Mouse (Mus musculus) A20 (cell line): ENCODE results near the gene Ehd4.
A peak's percentile ranks its signal among the peaks of the same experiment; 100 is the strongest.

Experiments used
- DNase-seq: peaks from one replicate; pipeline ENCODE4 v3.0.0-alpha.2; 2011; ENCODE audit warnings: low read depth, low spot score

The Ehd4 gene

GRCm38 (mm10) chr2:120111172-120111571 lies 43.2 kb downstream of the Ehd4 start:
- no peak for DNase-seq

DNA sequence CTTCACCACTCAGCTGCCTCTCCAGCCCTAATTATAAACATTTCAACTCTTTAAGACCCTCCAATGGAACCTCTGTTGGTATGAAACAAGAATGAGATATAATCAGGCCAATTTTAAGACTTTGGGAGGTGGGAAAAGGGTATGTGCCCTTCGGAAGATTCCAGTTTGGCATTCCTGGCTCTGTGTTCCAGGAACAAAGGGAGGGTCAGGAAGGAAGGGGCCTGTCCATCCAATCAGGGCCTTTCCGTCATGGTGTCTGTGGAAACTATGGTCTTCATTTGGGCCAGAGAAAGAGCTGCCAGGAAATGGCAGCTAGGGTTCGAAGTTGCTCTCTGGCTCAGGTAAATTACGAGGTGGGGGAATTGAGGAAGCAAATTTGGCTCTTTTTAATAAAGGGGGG lies 46.3 kb downstream of the Ehd4 start:
- no peak for DNase-seq

DNA sequence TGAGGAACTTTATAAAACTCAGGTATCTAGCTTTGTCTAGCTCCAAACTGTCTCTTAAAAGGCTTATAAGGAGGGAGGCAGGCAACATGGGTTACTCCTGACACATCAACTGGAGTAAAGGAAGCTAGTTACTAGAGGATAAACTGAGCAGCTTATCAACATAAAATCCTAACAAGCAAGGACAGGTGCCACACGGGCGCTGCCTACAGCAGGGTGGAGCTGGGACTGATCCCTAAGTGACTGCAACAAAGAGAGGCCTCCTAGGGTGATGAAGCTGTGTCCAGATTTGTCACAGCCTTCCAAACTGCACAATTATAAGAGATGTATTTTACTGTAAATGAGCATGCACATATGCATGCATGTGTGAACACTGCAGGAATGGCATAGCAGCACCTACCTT lies 47.0 kb downstream of the Ehd4 start:
- no peak for DNase-seq

- DNase-seq, result no peak
These were observed 47.9 kb downstream of the Ehd4 start for GRCm38 (mm10) chr2:120106397-120106973.

GRCm38 (mm10) chr2:120105861-120106260 lies 48.5 kb downstream of the Ehd4 start:
- no peak for DNase-seq

DNA sequence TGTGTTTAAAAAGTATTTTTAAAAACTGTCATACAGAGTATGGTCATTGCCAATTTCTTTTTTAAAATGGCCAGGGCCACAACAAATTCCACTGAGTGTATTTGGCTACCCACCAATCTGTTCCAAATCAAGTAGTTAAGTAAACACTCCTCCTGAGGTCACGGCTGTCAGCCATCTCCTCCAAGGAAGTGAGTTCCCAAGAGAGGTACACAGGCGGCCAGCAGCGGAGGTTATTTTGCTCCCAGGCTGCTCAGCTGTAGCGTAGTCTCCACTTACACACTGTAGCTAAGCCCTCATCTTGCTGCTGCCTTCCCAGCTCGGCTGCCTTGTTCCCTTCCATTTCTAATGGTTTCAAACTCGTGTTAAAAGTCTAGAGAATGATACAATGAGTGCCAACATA lies 51.5 kb downstream of the Ehd4 start:
- no peak for DNase-seq

DNA sequence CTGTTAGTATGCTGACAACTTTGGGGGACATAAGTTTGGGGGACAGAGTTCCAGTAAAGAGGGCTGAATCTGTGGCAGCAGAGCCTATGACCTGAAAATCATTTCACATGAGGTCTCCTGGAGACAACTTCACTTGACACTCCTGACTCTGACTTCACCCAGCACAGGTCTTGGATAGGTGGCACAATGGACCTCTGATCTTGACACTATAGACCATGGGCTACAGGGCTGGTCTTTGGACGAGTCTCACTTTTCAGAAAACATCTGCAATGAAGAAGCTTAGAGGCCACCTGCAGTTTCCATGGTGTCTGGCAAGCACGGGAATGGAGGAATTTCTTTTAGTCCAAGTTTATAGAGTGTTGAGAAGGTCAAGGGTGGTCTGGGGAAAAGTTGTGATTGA lies 52.0 kb downstream of the Ehd4 start:
- DNase-seq, result no peak

GRCm38 (mm10) chr2:120101961-120102360 lies 52.4 kb downstream of the Ehd4 start:
- no peak for DNase-seq

- no peak for DNase-seq
These were observed 54.5 kb downstream of the Ehd4 start for GRCm38 (mm10) chr2:120099886-120100285.

DNA sequence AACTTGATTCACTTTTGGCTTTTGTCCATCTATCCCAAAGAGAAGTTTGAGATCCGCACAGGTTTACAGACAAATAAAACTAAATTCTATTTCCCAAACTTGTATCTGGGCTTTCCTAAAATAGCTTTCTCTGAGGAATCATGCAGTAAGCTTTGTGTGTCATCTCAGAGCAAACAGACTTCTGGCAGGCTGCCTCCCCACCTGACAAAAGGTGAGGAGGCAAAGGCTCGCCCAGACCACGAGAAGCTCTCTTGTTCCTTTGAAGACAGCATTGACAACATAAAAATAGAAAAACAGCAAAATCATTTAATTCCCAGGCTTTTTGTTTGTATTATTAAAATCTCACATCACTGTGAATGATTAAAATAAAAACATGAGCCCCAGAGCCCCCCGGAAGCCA lies 55.1 kb downstream of the Ehd4 start:
- no peak for DNase-seq

DNA sequence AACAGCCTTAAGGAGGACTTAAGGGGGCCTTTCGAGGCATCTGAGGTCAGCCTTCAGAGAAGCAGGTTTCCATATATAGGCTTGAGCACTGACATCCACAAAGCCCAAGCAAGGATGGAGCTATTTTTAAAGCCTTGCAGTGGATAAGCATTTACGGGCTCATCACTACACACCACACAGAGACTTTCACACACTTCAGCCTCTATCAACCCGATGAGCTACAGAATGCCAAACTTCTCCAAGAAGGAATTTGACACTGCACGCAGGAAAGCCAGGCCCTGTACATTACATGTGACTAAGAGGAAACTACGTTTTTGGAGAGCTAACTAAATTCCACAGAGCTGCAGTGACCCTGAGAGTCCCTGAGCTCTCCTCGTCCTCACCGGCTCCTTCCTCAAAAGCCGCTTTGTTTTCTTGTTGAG lies 55.6 kb downstream of the Ehd4 start:
- no peak for DNase-seq

GRCm38 (mm10) chr2:120097868-120098267 lies 56.5 kb downstream of the Ehd4 start:
- DNase-seq, result no peak

- no peak for DNase-seq
These were observed 57.7 kb downstream of the Ehd4 start for GRCm38 (mm10) chr2:120096711-120097110.

DNA sequence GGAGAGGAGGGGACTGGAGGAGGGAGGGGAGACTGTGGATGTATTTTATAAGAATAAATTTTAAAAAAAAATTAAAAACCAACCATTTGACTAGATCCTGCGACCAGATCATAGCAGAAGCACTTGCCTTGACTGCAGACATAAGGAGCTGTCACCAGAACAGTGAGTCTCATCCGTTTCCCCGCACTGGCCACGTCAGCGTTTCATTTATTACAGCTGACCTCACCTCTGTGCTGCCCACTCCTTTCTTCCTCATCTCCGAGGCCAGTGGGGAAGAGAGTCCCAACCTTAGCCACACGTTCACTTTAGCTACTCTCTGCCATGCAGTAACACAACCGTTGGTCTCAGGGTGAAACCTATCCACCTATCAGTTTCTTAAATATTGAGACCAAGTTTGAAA lies 58.2 kb downstream of the Ehd4 start:
- DNase-seq, result no peak

DNA sequence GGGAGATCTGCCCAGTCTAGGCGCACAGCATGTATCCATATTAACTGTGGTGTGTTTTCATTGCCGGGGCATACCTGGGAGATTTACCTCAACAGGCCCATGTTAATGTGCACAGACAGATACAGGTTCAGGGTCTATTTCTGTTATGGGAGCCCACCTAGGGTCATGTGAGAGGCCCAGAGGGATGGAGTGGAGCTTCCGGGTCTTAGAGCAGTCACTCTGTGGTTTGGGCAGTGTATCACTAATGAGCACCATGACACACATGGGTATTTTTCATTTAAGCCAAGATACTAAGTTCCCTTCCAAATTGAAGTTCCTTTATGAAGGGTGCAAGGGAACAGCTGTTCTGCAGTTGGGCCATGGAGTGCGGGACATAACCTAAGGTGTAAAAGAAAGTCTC lies 59.2 kb downstream of the Ehd4 start:
- no peak for DNase-seq

DNA sequence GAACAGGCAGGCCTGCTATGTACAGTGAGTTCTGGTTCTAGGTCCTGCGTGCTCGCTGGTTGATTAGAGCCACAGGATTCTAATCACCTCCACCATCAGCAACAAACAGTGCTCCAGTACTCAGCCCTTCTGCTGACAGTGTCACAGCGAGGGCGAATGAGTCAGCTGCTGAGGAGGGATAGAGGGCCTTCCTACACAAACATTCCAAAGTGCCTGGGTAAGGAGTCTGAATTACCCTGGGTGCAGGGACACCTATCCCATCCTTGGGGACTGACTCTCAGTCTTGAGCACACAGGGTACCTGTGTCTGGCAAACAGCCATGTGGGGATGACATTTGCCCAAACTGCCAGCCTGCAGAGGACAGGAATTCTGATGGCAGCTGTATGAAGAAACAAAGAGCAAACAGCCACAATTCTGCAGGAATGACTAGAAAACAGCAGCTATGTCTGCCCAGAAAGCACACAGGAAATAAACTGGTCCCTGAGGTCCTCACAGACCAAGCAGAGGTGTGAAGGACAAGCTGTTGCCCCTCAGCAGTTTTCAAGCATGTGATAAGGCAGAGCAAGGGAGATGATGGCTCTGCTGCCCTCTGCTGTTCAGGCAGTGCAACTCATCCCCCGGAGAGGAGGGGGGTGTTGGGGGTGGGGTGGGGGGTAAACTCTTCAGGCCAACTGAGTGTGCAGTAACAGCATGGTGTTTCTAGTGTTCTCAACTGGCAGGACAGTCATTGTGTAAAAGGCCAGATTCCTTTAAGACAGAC lies 60.6 kb downstream of the Ehd4 start:
- peak; percentile 57 for DNase-seq

GRCm38 (mm10) chr2:120090979-120091378 lies 63.4 kb downstream of the Ehd4 start:
- DNase-seq, result no peak

GRCm38 (mm10) chr2:120087897-120088296 lies 66.5 kb downstream of the Ehd4 start:
- no peak for DNase-seq

DNA sequence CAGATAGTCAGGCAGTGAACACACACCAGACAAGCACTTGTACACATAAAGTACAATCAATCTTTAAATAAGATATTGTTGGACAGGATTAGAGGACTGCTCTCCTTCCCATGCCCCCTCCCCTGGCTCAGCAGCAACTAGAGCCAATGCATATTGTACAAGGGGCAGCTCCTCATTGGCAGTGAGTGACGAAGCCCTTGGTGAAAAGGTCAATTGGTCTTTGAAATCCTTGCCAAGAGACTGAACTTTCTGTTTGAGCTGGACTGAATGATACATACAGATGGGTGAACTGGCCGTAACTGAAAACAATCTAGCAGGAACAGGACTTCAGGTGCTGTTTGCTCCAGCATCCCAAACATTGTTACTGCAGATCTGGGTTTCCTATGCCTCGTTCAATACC lies 67.0 kb downstream of the Ehd4 start:
- DNase-seq, result no peak

GRCm38 (mm10) chr2:120086038-120086437 lies 68.4 kb downstream of the Ehd4 start:
- no peak for DNase-seq

DNA sequence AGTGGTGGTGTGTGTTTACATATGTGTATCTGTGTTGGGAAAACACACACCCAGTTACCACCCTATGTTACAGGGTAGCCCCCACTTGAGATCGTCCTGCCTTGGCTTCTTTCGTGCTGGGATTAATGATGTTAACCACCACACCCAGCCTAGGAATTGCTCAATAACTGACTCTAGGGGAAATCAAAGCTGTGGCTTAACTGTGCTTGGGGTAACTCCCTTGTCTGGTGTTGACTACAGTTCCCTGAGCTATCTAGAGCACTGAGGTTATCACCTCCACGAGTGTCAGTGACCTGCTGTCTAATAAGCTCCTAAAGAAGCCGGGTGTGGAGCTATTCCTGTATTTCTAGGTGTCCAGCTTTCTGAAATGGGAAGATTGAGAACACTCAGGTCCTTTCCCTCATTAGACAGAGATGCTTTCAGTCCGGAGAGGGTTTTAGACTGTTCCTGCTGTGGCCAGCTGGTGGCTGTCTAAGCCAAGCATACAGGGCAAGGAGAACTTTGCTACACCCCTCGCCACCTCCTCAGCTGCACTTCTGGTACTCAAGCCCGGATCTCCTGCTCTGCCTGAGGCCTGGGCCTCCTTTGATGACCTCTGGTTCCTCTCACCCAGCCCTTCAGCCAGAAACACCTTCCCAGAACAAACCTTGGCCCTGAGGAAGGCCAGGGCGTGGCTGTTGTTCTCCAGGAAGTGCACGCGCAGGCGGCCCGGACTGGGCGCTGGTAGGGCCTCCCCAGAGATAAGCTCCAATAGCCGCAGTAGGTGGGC lies 69.6 kb downstream of the Ehd4 start:
- peak; percentile 59 for DNase-seq

DNA sequence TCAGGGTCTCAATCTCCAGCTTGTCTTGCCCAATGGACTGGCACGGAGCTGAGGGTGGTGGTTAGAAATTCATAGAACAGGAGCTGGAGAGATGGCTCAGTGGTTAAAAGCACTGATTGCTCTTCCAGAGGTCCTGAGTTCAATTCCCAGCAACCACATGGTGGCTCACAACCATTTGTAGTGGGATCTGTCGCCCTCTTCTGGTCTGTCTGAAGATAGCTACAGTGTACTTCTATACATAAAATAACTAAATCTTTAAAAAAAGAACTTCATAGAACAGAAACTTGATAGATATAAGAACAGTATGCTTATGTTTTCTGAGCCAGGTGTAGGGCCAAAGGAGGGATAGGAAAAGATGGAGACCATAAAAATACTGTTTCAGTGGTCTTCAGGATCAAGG lies 72.0 kb downstream of the Ehd4 start:
- no peak for DNase-seq
